Mouse (Mus musculus) 3T3-L1 (cell line): Measurements from ENCODE around the gene Ankef1.

ENCODE experiments used
- DNase-seq: peaks from one replicate; pipeline ENCODE4 v3.0.0-alpha.2; 2015; ENCODE audit warnings: low read depth, low spot score

Gene Ankef1

GRCm38 (mm10) chr2:136501651-136502050 lies at the start of gene Ankef1:
Gene Ankef1, plus strand, starts transcription at chr2:136501910.
- no peak for DNase-seq

DNA sequence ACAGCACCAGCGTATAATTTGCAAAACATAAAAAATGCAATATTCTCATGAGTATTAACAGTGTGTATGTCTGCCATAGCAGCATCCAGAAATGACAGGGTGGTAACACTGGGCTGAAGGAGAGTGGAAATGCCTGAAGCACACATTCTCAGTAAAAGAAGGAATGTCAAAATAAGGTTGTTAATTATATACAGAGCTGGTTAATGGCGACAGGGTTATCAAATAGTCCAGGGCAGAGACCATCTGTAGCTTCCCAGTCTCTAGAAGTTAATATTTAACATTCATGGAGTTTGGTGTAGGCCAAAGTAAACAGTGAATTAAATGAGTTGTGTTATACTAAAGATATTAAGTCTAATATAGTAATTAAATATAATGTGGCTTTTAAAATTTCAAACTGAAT lies 45.2 kb upstream of the Ankef1 start:
- no peak for DNase-seq

DNA sequence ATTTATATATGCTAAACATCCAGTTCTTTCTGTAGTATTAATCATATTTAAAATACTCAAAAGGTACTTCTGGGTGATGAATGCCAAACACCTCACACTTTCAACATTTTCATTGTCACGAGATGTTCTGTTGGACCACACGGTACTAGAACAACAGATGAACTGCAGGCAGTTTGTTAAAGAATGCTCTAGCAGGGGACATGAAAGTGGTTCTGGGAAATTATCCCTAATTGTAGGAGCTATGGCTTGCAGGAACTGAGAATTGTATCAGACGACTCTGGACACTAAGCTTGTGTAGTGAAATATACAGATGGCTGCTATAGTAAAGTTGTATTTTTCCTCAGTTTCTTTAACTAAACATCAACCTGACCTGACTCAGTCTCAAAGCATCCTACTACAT lies 44.8 kb upstream of the Ankef1 start:
- no peak for DNase-seq

DNA sequence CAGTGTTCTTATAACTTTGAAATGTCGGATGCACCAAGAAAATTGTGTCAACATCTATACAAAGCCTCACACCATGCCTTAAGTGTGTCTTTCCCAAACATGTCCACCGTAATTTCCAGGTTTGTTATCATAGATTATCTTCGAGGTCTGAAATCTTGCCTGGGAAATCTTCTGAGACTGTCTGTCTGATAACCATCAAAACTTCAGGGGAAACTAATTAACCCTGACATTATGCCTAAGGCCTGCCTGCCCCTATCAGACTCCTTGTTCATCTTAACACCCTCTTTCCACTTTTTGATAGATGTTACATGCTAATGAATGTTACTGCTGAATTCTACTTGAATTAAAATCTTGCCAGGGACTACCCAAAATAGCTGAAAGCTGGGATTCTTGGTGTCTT lies 24.1 kb upstream of the Ankef1 start:
- DNase-seq, result no peak

DNA sequence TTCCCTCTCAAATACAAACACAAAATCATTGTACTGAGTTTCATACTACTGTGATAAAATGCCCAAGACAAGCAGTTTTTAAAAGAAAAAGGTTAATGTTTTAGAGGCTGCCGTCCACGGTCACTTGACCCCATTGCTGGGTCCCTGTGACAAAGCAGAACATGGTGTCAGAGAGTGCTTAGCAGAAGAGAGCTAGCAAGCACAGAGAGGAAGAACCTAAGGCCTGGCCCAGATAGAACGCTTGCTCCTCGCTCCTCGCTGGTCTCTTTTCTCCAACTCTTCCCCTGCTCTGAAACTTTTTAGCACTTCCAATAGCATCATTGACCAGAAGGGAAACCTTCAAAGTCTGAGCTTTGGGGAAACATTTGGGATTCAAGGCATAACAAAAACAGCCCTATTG lies 19.4 kb upstream of the Ankef1 start:
- DNase-seq, result no peak

- DNase-seq, result no peak
Measured at GRCm38 (mm10) chr2:136483058-136483457, 18.7 kb upstream of the Ankef1 start.

GRCm38 (mm10) chr2:136484955-136485354 lies 16.8 kb upstream of the Ankef1 start:
- peak; percentile 20 for DNase-seq

GRCm38 (mm10) chr2:136485401-136485800 lies 16.3 kb upstream of the Ankef1 start:
- no peak for DNase-seq

- peak; percentile 96 for DNase-seq
Measured at GRCm38 (mm10) chr2:136485815-136486619, 15.7 kb upstream of the Ankef1 start.

GRCm38 (mm10) chr2:136486986-136487385 lies 14.7 kb upstream of the Ankef1 start:
- no peak for DNase-seq

- no peak for DNase-seq
Measured at GRCm38 (mm10) chr2:136511073-136511472, 9.4 kb downstream of the Ankef1 start.

GRCm38 (mm10) chr2:136511756-136512155 lies 10.0 kb downstream of the Ankef1 start:
- DNase-seq, result no peak

- DNase-seq, result no peak
Measured at GRCm38 (mm10) chr2:136512802-136513201, 11.1 kb downstream of the Ankef1 start.

GRCm38 (mm10) chr2:136513806-136514205 lies 12.1 kb downstream of the Ankef1 start:
- no peak for DNase-seq

GRCm38 (mm10) chr2:136515501-136515900 lies 13.8 kb downstream of the Ankef1 start:
- no peak for DNase-seq

DNA sequence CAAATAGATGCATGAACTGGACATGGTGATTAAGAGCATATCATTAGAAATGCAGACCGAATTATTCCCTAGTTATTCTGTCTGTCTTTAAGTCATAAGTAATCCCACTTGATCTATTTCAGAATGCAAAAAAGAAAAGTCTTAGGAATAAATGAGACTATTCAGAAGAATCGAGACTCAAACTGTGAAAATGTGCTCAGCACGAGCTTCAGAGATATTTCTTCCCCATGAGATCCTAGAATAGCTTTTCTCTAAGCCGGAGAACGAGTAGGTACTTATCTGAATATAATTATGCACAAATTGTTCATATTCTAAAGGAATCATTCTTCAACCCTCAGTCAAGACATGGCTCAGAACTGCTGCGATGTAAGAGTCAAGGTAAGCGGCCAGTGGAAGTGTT lies 27.2 kb downstream of the Ankef1 start:
- DNase-seq, result no peak

DNA sequence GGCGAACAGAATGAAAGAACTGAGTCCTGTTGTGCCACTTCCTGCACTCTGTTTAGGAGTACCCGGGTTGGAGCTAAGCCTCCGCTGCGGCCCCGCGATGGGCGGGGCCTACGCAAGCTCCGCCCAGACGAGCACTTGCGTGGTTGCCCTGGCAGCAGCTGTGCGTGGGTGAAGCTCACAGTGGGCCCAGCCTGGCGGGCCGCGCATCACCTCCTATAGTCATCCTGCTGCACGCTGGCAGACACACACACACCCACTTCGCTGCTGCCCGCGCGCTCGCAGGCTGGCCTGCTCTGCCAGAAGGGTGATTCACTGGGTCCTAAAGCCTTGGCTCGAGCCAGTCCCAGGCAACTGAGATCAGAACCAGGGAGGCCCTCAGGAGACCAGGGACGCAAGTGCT lies 30.3 kb downstream of the Ankef1 start:
- DNase-seq, result peak; percentile 70

GRCm38 (mm10) chr2:136558020-136558419 lies 56.3 kb downstream of the Ankef1 start:
- DNase-seq, result peak; percentile 6

GRCm38 (mm10) chr2:136562336-136562735 lies 60.6 kb downstream of the Ankef1 start:
- no peak for DNase-seq

GRCm38 (mm10) chr2:136570856-136571255 lies 69.1 kb downstream of the Ankef1 start:
- DNase-seq, result no peak

DNA sequence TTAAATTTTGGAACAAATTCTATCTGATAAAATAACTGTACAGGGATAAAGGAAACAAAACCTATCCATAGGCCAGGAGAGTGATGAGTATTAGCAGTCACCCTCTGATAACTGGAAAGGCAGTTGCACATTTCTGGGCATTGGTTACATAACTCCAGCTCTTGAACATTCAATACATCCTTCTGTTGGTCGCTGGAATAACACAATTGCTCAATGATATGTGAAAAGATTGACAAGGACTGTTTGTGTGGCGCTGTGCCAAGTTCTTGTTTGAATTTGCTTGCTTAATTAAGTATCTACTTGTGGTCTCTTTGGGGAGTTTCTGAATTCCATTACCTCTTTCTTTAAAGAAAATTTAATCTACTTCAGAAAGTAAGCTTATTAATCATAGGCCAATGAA lies 81.1 kb downstream of the Ankef1 start:
- no peak for DNase-seq

DNA sequence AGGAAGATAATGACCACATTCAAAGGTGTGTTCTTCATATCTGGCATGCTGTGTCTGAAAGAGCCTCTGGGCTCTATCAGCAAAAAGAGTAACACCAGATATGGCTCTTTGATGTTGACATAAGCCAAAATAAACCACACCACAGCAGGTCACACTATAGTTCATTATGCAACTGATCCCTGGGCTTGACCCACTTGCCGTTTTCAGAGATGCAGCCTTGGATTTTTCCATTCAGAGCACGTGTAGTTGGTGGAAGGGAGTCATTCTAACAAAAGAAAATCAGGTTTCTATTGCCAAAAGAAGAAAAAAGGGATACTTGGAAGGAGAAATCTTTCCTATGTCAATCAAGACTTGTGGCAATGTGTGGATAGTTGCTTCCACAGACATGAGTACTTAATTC lies 87.1 kb downstream of the Ankef1 start:
- DNase-seq, result no peak

DNA sequence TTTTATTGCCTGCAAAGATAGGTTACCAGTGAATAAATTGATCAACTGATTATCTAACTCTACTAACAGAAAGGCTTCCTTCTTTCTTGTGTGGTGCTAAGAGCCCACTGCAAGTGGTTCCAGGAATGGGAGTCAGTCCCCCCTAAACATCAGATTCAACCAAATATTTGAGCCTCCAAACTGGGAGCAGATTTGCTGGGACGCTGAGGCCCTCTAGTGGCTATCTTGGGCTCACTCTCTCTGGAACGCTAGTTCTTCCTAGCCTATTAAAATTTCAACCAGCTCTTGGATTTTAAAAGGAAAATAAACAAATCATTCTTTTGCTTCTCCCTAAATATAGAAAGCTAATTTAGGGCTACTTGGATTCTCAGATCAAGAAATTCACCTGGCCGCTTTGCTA lies 94.7 kb downstream of the Ankef1 start:
- peak; percentile 39 for DNase-seq

GRCm38 (mm10) chr2:136598743-136599142 lies 97.0 kb downstream of the Ankef1 start:
- DNase-seq, result no peak
